Mouse (Mus musculus) midbrain, embryonic 11.5 days (tissue): ENCODE data around the gene Rab8b. TPM values are rescaled to one million over a fixed set of nuclear protein-coding genes. Genes with fewer than 3 reads are reported as not detected.
"Not testable (repeated sequence)": the region's sequence is repeated elsewhere in the genome, so short reads cannot be mapped to it uniquely, and the experiment has no call there.

Source experiments
- ATAC-seq: fragments of 200-750 bp; cut with Nextera tagmentation; 2 replicates; pipeline ENCODE4 v1.8.0; 2017; ENCODE audit warnings: moderate TSS enrichment, moderate library complexity; ENCODE audit not compliant: low FRiP score
- DNase-seq: peaks from one replicate; pipeline ENCODE4 v3.0.0; 2015; ENCODE audit warnings: low spot score; ENCODE audit errors: missing footprints
- H3K27ac ChIP-seq: fragments of 300-500 bp; sonication (generic); 2 replicates; pipeline ENCODE4 v1.5.1; 2014; ENCODE audit warnings: low read depth, low read length
- H3K27me3 ChIP-seq: fragments of 300-500 bp; sonication (generic); 2 replicates; pipeline ENCODE4 v1.6.1; 2014; ENCODE audit warnings: mild to moderate bottlenecking, low read length, moderate library complexity, mixed read lengths; ENCODE audit not compliant: control insufficient read depth, insufficient read depth
- H3K36me3 ChIP-seq: fragments of 300-500 bp; sonication (generic); 2 replicates; pipeline ENCODE4 v1.6.1; 2014; ENCODE audit warnings: mild to moderate bottlenecking, low read length, moderate library complexity, mixed read lengths; ENCODE audit not compliant: control insufficient read depth, insufficient read depth
- H3K4me1 ChIP-seq: fragments of 300-500 bp; sonication (generic); 2 replicates; pipeline ENCODE4 v1.6.1; 2014; ENCODE audit warnings: low read length; ENCODE audit not compliant: control insufficient read depth, insufficient read depth
- H3K4me2 ChIP-seq: fragments of 300-500 bp; sonication (generic); 2 replicates; pipeline ENCODE4 v1.6.1; 2014; ENCODE audit warnings: mild to moderate bottlenecking, moderate library complexity
- H3K4me3 ChIP-seq: fragments of 300-500 bp; sonication (generic); 2 replicates; pipeline ENCODE4 v1.5.1; 2014; ENCODE audit warnings: low read depth, low read length
- H3K9ac ChIP-seq: fragments of 300-500 bp; sonication (generic); 2 replicates; pipeline ENCODE4 v1.6.1; 2014; ENCODE audit warnings: low read length
- H3K9me3 ChIP-seq: fragments of 300-500 bp; sonication (generic); 2 replicates; pipeline ENCODE4 v1.6.1; 2016; ENCODE audit warnings: low read length; ENCODE audit not compliant: control insufficient read depth
- WGBS: fragments of 180-500 bp; shearing (Covaris S2); extraction: QIAGEN DNeasy Blood & Tissue Kit; methylation state at CpG from one replicate; pipeline ENCODE4 v1.1.7; 2014; 5-methylcytosine and 5-hydroxymethylcytosine counted together
- polyA plus RNA-seq: library from polyadenylated mRNA; unstranded; fragments of >200 nt; fragmentation: Nextera tagmentation; extraction: Ambion mirVana; gene quantifications from 2 replicates; pipeline ENCODE4 v1.2.1, GENCODE M21; 2014

Gene Rab8b
- polyA plus RNA-seq, 1 experiment from 2014 or later, result 29.5 TPM

GRCm38 (mm10) chr9:66919981-66920380 is 494 bp upstream of the Rab8b start:
- Histone ChIP-seq H3K9me3 (no peaks in the 10 kb centered on the region), H3K4me3 (peak overlapping the region; percentile 74), H3K4me1 (peaks cover 10% of the 10 kb centered on the region; the same call in 1 of the 2 replicates), H3K9ac (peak overlapping the region; percentile 61; the same call in 1 of the 2 replicates), H3K27ac (no peak overlapping the region), H3K27me3 (no peaks in the 10 kb centered on the region), H3K4me2 (peak overlapping the region; percentile 73), H3K36me3 (no peaks in the 10 kb centered on the region)
- DNase-seq (no peak), ATAC-seq (peak; percentile 49)
- 2% methylated on average over 14 of the region's 14 CpGs for WGBS

- Histone ChIP-seq H3K4me3 (peak overlapping the region; percentile 74), H3K4me1 (peaks cover 10% of the 10 kb centered on the region; the same call in 1 of the 2 replicates), H3K4me2 (peak overlapping the region; percentile 53), H3K9ac (peak overlapping the region; percentile 89), H3K9me3 (no peaks in the 10 kb centered on the region), H3K27me3 (no peaks in the 10 kb centered on the region), H3K36me3 (no peaks in the 10 kb centered on the region), H3K27ac (peak overlapping the region; percentile 52)
- WGBS, result 4% methylated on average over 27 of the region's 27 CpGs
- DNase-seq, result no peak
- no peak for ATAC-seq
Observed at GRCm38 (mm10) chr9:66918672-66919330, 686 bp downstream of the Rab8b start.

- ATAC-seq (no peak), DNase-seq (no peak)
- 79% methylated on average over 1 of the region's 1 CpGs for WGBS
- H3K27me3 ChIP-seq, result no peaks in the 10 kb centered on the region
- 0 out of 2 replicates have a peak overlapping the region, but pooled peaks have one; percentile 53 for H3K4me2 ChIP-seq
- H3K4me3 ChIP-seq, result no peak overlapping the region
- no peaks in the 10 kb centered on the region for H3K36me3 ChIP-seq
- H3K9me3 ChIP-seq, result no peaks in the 10 kb centered on the region
- H3K4me1 ChIP-seq, result peaks cover 10% of the 10 kb centered on the region; the same call in 1 of the 2 replicates
- no peak overlapping the region for H3K27ac ChIP-seq
- no peak overlapping the region for H3K9ac ChIP-seq
Observed at GRCm38 (mm10) chr9:66917892-66918255, 1.6 kb downstream of the Rab8b start.

- no peak overlapping the region for H3K4me2 ChIP-seq
- ATAC-seq, result no peak
Observed at GRCm38 (mm10) chr9:66917216-66917891, 2.1 kb downstream of the Rab8b start.

GRCm38 (mm10) chr9:66915869-66916785 is 3.4 kb downstream of the Rab8b start:
- ATAC-seq, result no peak
- no peaks in the 10 kb centered on the region for H3K9me3 ChIP-seq
- H3K9ac ChIP-seq, result no peak overlapping the region
- WGBS, result 86% methylated on average over 9 of the region's 9 CpGs
- no peak overlapping the region for H3K4me3 ChIP-seq
- no peak for DNase-seq
- H3K36me3 ChIP-seq, result no peaks in the 10 kb centered on the region
- peaks cover 10% of the 10 kb centered on the region; the same call in 1 of the 2 replicates for H3K4me1 ChIP-seq
- no peaks in the 10 kb centered on the region for H3K27me3 ChIP-seq
- no peak overlapping the region for H3K4me2 ChIP-seq
- no peak overlapping the region for H3K27ac ChIP-seq

More at GRCm38 (mm10) chr9:66917216-66917891, 2.1 kb downstream of the Rab8b start:
- H3K36me3 ChIP-seq, result no peaks in the 10 kb centered on the region
- no peaks in the 10 kb centered on the region for H3K27me3 ChIP-seq
- H3K4me1 ChIP-seq, result peaks cover 10% of the 10 kb centered on the region; the same call in 1 of the 2 replicates
- no peak overlapping the region for H3K9ac ChIP-seq
- DNase-seq, result no peak
- no peak overlapping the region for H3K4me3 ChIP-seq
- whole genome bisulfite sequencing, result 92% methylated on average over 8 of the region's 8 CpGs
- H3K9me3 ChIP-seq, result no peaks in the 10 kb centered on the region
- no peak overlapping the region for H3K27ac ChIP-seq

- no peaks in the 10 kb centered on the region for H3K9me3 ChIP-seq
- DNase-seq, result no peak
Observed at GRCm38 (mm10) chr9:66915401-66915800, 4.1 kb downstream of the Rab8b start.

GRCm38 (mm10) chr9:66914540-66914939 is 4.9 kb downstream of the Rab8b start:
- DNase-seq (no peak), ATAC-seq (no peak)
- no peak overlapping the region for H3K9ac ChIP-seq
- H3K4me1 ChIP-seq, result peaks cover 7% of the 10 kb centered on the region; the same call in 1 of the 2 replicates
- H3K4me3 ChIP-seq, result no peak overlapping the region
- no peaks in the 10 kb centered on the region for H3K27me3 ChIP-seq
- no peaks in the 10 kb centered on the region for H3K36me3 ChIP-seq
- H3K9me3 ChIP-seq, result no peaks in the 10 kb centered on the region
- no peak overlapping the region for H3K27ac ChIP-seq
- WGBS, result 94% methylated on average over 3 of the region's 3 CpGs
- H3K4me2 ChIP-seq, result no peak overlapping the region

More at GRCm38 (mm10) chr9:66915401-66915800, 4.1 kb downstream of the Rab8b start:
- Histone ChIP-seq H3K36me3 (no peaks in the 10 kb centered on the region), H3K4me2 (no peak overlapping the region), H3K4me1 (peaks cover 7% of the 10 kb centered on the region; the same call in 1 of the 2 replicates), H3K9ac (no peak overlapping the region), H3K4me3 (no peak overlapping the region), H3K27ac (no peak overlapping the region), H3K27me3 (no peaks in the 10 kb centered on the region)
- 87% methylated on average over 5 of the region's 5 CpGs for WGBS
- ATAC-seq, result no peak

GRCm38 (mm10) chr9:66913254-66913934 is 6.1 kb downstream of the Rab8b start:
- not testable (repeated sequence) for H3K4me3 ChIP-seq, ATAC-seq, H3K4me1 ChIP-seq, H3K27ac ChIP-seq, H3K9ac ChIP-seq, H3K27me3 ChIP-seq, H3K9me3 ChIP-seq, H3K36me3 ChIP-seq, DNase-seq, H3K4me2 ChIP-seq
- WGBS, result 90% methylated on average over 5 of the region's 5 CpGs
